Mouse (Mus musculus) E14TG2a.4 (cell line): ENCODE results near the gene R3hdml.

ENCODE experiments used
- H3K27me3 ChIP-seq: 2 replicates; pipeline ENCODE4 v1.6.1; 2014; ENCODE audit warnings: low read length, control low read depth; ENCODE audit not compliant: insufficient read depth
- H3K36me3 ChIP-seq: 2 replicates; pipeline ENCODE4 v1.6.1; 2014; ENCODE audit warnings: low read length, control low read depth; ENCODE audit not compliant: insufficient read depth
- H3K4me1 ChIP-seq: replicated peaks from 2 replicates; pipeline ENCODE4 v1.6.1; 2014; ENCODE audit warnings: low read depth, low read length, control low read depth
- H3K4me3 ChIP-seq: replicated peaks from 2 replicates; pipeline ENCODE4 v1.5.1; 2014; ENCODE audit warnings: mild to moderate bottlenecking, low read length
- H3K9me3 ChIP-seq: 2 replicates; pipeline ENCODE4 v1.6.1; 2014; ENCODE audit warnings: low read length, control low read depth
- CTCF ChIP-seq: conservative IDR thresholded peaks from 2 replicates; pipeline ENCODE4 v1.5.1; 2014; ENCODE audit warnings: low read length
- NANOG ChIP-seq: IDR thresholded peaks from 2 replicates; pipeline ENCODE4 v1.6.1; 2014; ENCODE audit warnings: borderline replicate concordance, low read length, mixed read lengths
- POU5F1 ChIP-seq: IDR thresholded peaks from 2 replicates; pipeline ENCODE4 v1.6.1; 2014; ENCODE audit warnings: low read length, borderline replicate concordance

R3hdml gene

DNA sequence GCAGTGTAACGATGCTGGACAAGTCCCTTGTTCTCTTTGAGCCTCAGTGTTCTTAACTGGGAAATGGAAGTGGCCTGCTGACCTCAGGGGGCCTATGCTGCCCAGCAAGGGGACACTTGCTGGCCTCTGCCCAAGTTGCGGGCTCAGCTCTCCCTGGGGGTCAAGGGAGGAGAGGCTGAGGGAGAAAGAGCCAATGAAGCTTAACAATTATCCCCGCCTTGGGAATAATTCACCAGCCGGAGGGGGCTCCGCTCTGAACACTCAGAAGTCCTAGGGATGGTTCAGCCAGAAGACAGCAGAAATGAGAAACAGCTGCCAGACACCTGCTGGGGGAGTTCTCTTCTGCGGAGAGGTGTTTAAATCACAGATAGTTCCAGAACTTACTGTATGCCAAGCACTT lies 57.7 kb downstream of the R3hdml start:
- Histone ChIP-seq H3K4me3 (no peak overlapping the region), H3K4me1 (no peaks in the 10 kb centered on the region; the same call in 1 of the 2 replicates), H3K27me3 (peaks cover 12% of the 10 kb centered on the region), H3K9me3 (no peaks in the 10 kb centered on the region), H3K36me3 (no peaks in the 10 kb centered on the region)
- TF ChIP-seq NANOG: no peak
- no peak for TF ChIP-seq POU5F1
- no peak for TF ChIP-seq CTCF
